Mouse (Mus musculus) layer of hippocampus, adult 9-10 months (tissue): Measurements from ENCODE around the gene Htatip2.

Experiments
- DNase-seq: peaks from one replicate; pipeline ENCODE4 v3.0.0; 2022; ENCODE audit warnings: low spot score

Htatip2 gene

DNA sequence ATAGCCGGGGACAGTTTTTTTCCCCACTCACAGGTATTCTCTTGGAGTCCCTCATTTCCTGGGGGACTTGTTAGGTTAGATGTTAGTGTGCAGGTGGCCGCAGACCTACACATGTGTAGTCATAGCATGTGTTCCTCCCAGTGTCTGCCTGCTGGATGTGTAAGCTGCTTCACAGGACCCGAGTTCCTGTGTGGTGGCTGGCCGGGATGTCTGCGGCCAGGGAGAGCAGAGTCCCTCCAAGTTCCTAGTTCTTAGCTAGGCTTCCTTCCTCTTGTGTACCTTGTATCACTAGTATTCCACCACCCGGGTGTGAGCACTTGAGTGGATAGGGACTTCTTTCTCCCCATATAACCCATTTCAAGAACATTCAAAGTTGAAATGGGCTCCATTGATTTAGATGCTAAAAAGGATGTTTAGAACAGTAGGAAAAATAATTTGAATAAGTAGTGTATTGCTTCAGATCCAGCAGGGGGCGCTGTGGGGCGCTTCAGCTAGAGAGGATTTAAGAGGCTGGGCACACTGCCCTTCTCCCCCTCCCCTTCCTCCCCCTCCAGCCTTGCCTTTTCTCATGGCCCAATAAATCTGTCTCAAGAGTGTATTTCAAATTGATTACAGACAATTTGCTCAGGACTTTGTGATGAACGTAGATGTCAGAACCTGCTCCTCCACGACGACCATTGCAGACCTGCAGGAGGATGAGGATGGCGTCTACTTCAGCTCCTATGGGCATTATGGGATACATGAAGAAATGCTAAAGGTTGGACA is 27.9 kb downstream of the Htatip2 start:
- no peak for DNase-seq

DNA sequence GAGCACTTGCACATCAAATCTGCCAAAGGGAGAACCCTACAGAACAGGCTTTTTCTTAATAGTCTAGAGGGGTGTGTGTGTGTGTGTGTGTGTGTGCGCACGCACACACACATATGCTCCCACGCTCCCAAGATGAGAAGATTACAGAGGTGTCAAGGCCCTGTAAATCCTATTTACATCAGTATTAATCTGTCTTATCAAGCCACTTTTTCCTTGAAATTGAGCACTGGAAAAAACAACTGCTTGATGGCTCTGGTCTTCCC is 28.4 kb downstream of the Htatip2 start:
- DNase-seq, result no peak

DNA sequence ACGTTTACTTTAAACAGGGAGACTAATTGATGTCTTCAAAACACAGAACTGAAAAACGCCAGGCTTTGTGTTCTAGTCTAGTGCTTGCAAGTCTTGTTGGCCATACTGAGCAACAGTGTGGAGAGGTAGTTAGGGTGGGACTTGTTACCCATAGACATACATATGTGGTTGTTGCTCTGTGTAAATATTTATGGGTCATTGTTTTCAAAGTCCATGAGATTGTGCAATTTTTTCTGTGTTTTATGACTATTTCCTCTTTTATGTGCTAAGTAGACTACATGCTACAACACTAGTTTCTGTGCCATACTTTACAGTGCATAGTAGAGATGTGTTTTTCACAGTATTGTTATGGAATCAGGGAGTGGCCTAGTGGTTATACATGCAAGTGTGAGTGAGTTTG is 35.4 kb downstream of the Htatip2 start:
- DNase-seq, result no peak

GRCm38 (mm10) chr7:49797171-49797570 is 38.3 kb downstream of the Htatip2 start:
- DNase-seq, result no peak

- DNase-seq, result no peak
These were observed 44.6 kb downstream of the Htatip2 start for GRCm38 (mm10) chr7:49803511-49803910.

GRCm38 (mm10) chr7:49804638-49805165 is 45.8 kb downstream of the Htatip2 start:
- DNase-seq, result no peak

- no peak for DNase-seq
These were observed 46.7 kb downstream of the Htatip2 start for GRCm38 (mm10) chr7:49805618-49806017.

DNA sequence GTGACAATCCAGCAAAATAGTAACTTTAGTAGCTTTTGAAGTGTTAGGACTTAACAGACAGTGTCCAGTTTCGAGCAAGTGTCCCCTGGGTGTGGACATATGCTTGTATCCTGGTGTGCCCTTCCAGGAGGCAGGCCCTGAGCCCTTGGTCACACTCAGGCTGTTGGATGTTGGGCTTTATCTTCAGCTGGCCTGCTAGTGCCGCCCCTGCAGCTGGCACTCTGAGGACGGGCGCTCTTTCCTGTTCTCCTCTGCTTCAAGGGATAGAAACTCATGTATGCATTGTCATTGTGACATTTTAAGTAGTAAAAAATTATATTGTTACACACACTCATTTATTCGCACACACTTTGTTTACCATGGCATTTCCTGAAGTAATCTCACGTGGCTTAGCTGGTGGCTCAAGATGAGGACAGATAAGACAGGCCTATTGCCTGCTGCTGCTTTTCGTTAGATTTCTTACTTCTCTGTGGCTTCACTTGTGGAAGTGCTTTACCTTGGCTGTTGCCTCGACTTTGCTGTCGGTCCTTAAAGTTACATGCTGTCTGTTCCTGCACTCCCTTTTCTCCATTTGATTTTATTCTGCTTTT is 48.3 kb downstream of the Htatip2 start:
- DNase-seq, result no peak

- DNase-seq, result no peak
These were observed 49.1 kb downstream of the Htatip2 start for GRCm38 (mm10) chr7:49807846-49808622.

DNA sequence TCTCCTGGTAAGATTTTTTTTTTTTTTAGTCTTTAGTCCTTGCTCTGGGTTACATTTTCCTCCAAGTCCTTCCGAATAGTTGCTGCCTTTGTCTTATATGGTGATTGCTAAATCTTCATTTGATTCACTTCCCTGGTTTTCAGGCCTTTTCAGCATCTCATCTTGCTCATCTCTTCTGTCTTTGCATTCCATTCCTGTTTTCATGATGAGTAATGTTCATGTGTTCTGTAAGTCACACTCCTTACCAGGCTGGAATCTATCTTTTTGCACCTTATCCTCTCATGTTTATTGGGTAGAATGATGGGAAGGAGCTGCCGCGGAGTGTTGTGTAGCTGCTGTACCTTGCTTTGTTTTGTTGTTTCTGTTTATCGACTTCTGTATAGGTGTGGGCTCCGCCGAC is 50.2 kb downstream of the Htatip2 start:
- no peak for DNase-seq

DNA sequence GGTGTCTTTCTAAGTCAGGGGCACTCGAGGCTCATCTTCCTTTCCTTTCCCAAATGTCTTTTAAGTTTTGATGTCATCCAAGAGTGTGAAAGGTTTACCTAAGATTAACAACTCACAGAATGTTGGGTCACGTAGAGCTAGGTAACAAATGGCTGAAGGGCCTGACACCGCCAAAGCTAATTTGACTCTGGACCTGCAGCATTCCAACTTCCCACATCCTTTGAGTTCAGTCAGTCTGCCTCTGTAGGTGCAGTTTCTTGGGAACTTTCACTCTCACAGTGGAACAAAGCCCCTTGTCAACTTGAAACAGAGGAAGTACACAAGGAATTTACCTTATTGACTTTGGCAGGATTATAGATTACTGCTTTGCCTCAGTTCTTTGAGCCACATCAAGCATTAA is 50.6 kb downstream of the Htatip2 start:
- DNase-seq, result no peak

DNA sequence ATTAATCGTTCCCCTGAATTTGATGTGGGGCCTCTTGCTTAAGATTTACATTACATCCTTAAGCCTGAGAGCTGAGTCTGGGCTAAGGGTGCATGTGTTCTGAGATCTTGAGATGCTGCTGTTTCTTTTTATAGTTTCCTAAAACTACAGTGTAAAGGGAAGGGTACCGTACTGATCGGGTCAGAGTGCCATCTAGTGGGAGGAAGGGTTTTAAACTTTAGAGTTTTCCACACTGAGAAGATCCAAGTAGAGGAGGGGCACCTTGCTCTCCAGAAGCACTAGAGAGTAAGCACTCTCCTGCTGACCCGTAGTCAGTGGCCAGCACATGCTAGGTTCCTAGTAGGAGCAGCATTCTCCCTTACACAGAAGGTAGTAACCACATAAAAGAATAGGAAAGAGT is 52.4 kb downstream of the Htatip2 start:
- DNase-seq, result no peak

DNA sequence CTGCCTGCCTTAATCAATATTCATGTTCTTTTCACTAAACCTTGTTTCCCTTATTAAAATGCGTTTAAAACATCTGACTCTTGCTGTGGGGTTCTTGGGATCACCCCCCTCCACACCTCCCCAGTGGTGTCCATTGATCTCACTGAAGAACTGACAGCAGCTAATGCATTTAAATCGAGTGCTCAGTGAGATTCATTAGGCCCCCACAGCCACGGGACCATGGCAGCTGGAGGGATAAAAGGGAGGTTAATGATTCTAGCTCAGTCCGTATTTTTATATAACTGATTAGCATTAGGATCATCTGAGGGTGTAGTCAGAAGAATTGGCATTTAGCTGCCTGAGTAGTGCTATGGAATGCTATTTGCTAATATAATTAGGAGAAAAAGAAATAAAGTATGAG is 60.5 kb downstream of the Htatip2 start:
- no peak for DNase-seq

- DNase-seq, result no peak
These were observed 62.5 kb downstream of the Htatip2 start for GRCm38 (mm10) chr7:49821370-49821769.

DNA sequence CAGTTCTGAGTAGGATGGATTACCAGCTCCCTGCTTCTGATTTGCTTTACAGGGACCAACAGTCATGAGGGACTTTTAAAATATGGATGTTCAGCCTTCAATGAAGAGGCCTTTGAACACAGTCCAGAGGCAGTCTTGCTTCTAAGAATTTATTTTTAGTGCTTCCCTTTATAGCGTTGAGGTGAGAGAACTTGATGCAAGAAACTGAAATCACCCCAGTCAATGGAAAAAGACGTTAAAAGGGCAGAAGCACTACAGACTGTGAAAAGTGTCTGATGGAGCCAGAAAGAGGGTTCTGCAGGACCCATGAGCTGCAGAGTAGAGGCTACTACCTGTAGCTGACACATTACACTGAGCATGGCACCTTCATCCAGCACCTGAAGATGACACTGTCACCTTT is 63.1 kb downstream of the Htatip2 start:
- no peak for DNase-seq
